Mouse (Mus musculus) limb, embryonic 13.5 days (tissue): ENCODE measurements around the gene Spock1. TPM values are rescaled to one million over a fixed set of nuclear protein-coding genes. Genes with fewer than 3 reads are reported as not detected.

ENCODE experiments used
- ATAC-seq: fragments of 200-750 bp; cut with Nextera tagmentation; 2 replicates; pipeline ENCODE4 v1.8.0; 2017; ENCODE audit warnings: low read depth, moderate number of reproducible peaks, moderate TSS enrichment; ENCODE audit not compliant: low FRiP score
- H3K27ac ChIP-seq: fragments of 300-500 bp; sonication (generic); 2 replicates; pipeline ENCODE4 v1.5.1; 2015; ENCODE audit warnings: inconsistent platforms, mild to moderate bottlenecking, moderate library complexity
- H3K27me3 ChIP-seq: fragments of 300-500 bp; sonication (generic); 2 replicates; pipeline ENCODE4 v1.6.1; 2015; ENCODE audit warnings: mild to moderate bottlenecking, inconsistent platforms
- H3K36me3 ChIP-seq: fragments of 300-500 bp; sonication (generic); 2 replicates; pipeline ENCODE4 v1.6.1; 2015; ENCODE audit warnings: inconsistent platforms, mild to moderate bottlenecking, moderate library complexity
- H3K4me1 ChIP-seq: fragments of 300-500 bp; sonication (generic); 2 replicates; pipeline ENCODE4 v1.6.1; 2015; ENCODE audit warnings: inconsistent platforms
- H3K4me2 ChIP-seq: fragments of 300-500 bp; sonication (generic); replicated peaks from 2 replicates; pipeline ENCODE4 v1.6.1; 2015; ENCODE audit warnings: inconsistent platforms, mild to moderate bottlenecking, moderate library complexity
- H3K4me3 ChIP-seq: fragments of 300-500 bp; sonication (generic); 2 replicates; pipeline ENCODE4 v1.5.1; 2015; ENCODE audit warnings: moderate library complexity, mild to moderate bottlenecking, inconsistent platforms
- H3K9ac ChIP-seq: fragments of 300-500 bp; sonication (generic); 2 replicates; pipeline ENCODE4 v1.6.1; 2015; ENCODE audit warnings: mild to moderate bottlenecking, inconsistent platforms
- H3K9me3 ChIP-seq: fragments of 300-500 bp; sonication (generic); 2 replicates; pipeline ENCODE4 v1.6.1; 2016; ENCODE audit warnings: inconsistent platforms
- WGBS: fragments of 180-500 bp; shearing (Covaris S2); methylation state at CpG from one replicate; pipeline ENCODE4 v1.1.7; 2015; 5-methylcytosine and 5-hydroxymethylcytosine counted together
- polyA plus RNA-seq: library from polyadenylated mRNA; unstranded; fragments of >200 nt; fragmentation: Nextera tagmentation; extraction: Ambion mirVana; gene quantifications from 2 replicates; pipeline ENCODE4 v1.2.1, GENCODE M21; 2015

The Spock1 gene
- polyA plus RNA-seq, 1 experiment from 2014 or later: 2.4 TPM

DNA sequence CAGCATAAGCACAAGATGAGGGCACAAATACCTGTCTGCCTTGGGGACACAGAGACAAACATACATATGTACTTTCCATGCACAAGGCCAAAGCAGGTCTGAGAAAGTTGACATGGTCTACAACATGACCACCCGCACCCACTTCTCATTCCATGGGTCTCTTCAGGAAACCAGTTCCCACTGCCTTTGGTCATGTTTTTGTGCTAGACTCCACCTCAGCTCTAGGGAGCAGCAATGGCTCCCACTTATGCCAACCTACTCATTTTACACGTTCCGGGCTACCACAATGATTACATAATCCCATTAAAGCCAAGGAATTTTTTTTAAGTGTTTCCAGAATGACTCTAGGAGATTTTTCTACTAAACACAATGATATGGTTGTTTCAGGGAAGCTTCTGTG lies 147.5 kb downstream of the Spock1 start:
- no peak overlapping the region for H3K4me3 ChIP-seq
- H3K27ac ChIP-seq: no peak overlapping the region
- WGBS: 66% methylated on average over 3 of the region's 3 CpGs
- no peak overlapping the region for H3K9ac ChIP-seq
- H3K27me3 ChIP-seq: no peaks in the 10 kb centered on the region
- H3K4me2 ChIP-seq: no peak overlapping the region
- no peaks in the 10 kb centered on the region for H3K9me3 ChIP-seq
- H3K36me3 ChIP-seq: no peaks in the 10 kb centered on the region
- peaks cover 18% of the 10 kb centered on the region for H3K4me1 ChIP-seq
- ATAC-seq: no peak

DNA sequence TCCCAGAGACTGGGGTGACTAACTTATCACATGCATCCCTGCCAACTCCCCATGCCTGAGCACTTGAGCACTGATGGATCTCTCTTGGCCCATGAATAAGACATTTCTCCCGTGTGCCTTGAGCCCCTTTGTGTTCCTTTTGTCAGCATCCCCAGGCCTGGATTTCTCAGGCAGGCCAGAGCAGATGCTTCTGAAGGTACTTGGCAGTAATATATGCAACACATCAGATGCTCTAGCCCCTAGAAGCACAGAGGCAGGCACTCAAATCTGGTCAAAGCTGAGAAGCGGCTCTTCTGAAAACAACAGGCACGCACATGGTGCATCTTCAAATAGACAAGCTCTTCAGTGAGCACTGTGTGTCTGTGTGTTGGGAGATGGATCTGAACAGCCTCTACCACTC lies 151.8 kb downstream of the Spock1 start:
- Histone ChIP-seq H3K27ac (no peak overlapping the region), H3K4me1 (peaks cover 18% of the 10 kb centered on the region), H3K9me3 (peaks cover 7% of the 10 kb centered on the region; the same call in 1 of the 2 replicates), H3K27me3 (no peaks in the 10 kb centered on the region), H3K9ac (no peak overlapping the region), H3K4me3 (no peak overlapping the region), H3K36me3 (no peaks in the 10 kb centered on the region), H3K4me2 (no peak overlapping the region)
- ATAC-seq: no peak
- 90% methylated on average over 3 of the region's 3 CpGs for WGBS

DNA sequence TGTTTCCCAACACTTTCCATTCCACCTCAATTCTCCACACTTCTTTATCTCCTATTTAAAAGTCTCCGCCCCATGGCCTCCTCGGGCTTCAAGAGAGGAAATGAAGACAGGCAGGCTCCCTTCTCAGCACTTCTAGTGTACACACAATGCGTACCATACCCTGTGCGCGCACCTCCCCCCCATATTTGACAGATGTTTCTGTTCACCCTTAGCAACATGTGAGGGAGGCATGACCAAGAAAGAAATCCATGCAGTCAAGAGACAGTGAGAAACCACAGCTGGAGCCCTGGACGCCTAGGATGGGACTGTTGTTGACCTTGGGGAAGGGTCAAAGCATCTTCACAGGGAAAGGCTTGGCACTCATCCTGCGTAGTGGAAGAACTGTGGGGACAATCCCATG lies 157.3 kb downstream of the Spock1 start:
- peaks cover 11% of the 10 kb centered on the region; the same call in 1 of the 2 replicates for H3K9me3 ChIP-seq
- H3K36me3 ChIP-seq: no peaks in the 10 kb centered on the region
- H3K4me1 ChIP-seq: no peaks in the 10 kb centered on the region
- H3K4me2 ChIP-seq: no peak overlapping the region
- no peak overlapping the region for H3K9ac ChIP-seq
- no peaks in the 10 kb centered on the region for H3K27me3 ChIP-seq
- no peak overlapping the region for H3K27ac ChIP-seq
- 73% methylated on average over 7 of the region's 7 CpGs for WGBS
- ATAC-seq: no peak
- no peak overlapping the region for H3K4me3 ChIP-seq

DNA sequence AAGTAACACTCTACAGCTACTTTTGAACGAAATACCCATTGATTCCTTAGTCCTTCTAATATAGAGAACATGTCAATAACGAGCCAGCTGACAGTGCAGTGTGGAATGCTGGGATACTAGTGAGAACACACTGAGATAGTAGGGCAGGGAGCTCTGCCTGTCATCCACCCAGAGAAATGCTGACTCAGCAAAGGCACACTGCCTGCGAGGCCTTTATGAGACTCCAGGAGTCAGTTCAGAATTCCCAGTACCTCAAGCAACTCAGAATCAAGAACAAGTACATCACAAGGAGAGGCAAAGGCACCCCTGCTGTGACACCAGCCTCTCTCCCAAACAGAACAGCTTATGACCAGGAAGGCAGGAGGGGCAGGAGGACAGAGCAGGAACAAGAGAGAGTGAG lies 163.5 kb downstream of the Spock1 start:
- no peak for ATAC-seq
- Histone ChIP-seq H3K9me3 (0 out of 2 replicates have a peak, but pooled peaks cover 5% of the 10 kb centered on the region), H3K4me1 (peaks cover 32% of the 10 kb centered on the region), H3K4me2 (no peak overlapping the region), H3K9ac (no peak overlapping the region), H3K4me3 (no peak overlapping the region), H3K27ac (no peak overlapping the region), H3K27me3 (0 out of 2 replicates have a peak, but pooled peaks cover 7% of the 10 kb centered on the region), H3K36me3 (no peaks in the 10 kb centered on the region)
- WGBS: 76% methylated on average over 3 of the region's 3 CpGs

DNA sequence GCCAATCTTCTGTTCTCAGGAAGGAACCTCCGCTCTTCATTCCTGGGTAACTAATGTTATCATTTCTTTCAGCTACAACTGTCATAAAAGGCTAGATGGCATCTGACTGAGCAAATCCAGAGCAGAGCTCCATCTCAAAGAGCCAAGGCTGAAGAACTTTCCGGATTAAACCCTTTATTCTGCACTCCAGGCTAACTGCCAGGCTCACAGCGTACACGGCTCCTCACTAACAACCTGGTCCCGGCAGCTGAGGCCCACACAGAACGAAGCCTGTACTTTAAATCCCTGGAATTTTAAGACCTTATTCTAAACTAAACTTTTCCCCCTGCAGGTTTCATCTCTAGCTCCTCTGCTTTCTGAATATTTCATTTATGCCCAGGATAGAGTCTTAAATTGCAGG lies 166.9 kb downstream of the Spock1 start:
- H3K4me3 ChIP-seq: no peak overlapping the region
- no peak for ATAC-seq
- no peak overlapping the region for H3K27ac ChIP-seq
- peaks cover 9% of the 10 kb centered on the region; the same call in 1 of the 2 replicates for H3K27me3 ChIP-seq
- H3K9ac ChIP-seq: no peak overlapping the region
- H3K36me3 ChIP-seq: no peaks in the 10 kb centered on the region
- H3K4me2 ChIP-seq: 0 out of 2 replicates have a peak overlapping the region, but pooled peaks have one; percentile 5
- H3K9me3 ChIP-seq: no peaks in the 10 kb centered on the region
- WGBS: 40% methylated on average over 6 of the region's 6 CpGs
- H3K4me1 ChIP-seq: peaks cover 48% of the 10 kb centered on the region

DNA sequence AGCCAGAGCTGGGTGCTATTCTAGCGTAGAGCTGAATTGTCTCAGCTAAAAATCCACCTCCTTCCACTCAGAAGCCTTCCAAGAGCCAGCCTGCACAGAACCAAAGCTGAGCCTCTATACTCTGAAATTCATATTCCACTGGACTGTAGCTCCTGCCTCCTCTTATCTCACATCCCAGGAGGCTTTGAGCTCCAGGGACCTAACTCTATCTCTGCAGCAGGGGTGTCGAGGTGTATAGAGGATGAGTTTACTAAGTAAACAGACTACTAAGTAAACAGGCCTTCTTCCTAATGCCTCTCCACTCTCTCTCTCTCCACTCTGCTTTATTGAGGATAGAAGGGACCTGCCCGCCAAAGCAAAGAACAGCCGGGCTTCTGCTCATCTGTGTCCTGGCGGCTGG lies 167.7 kb downstream of the Spock1 start:
- Histone ChIP-seq H3K4me3 (no peak overlapping the region), H3K9me3 (no peaks in the 10 kb centered on the region), H3K36me3 (no peaks in the 10 kb centered on the region), H3K4me1 (peaks cover 55% of the 10 kb centered on the region), H3K27me3 (peaks cover 9% of the 10 kb centered on the region; the same call in 1 of the 2 replicates), H3K9ac (no peak overlapping the region), H3K4me2 (no peak overlapping the region), H3K27ac (no peak overlapping the region)
- 49% methylated on average over 5 of the region's 5 CpGs for WGBS
- ATAC-seq: no peak

DNA sequence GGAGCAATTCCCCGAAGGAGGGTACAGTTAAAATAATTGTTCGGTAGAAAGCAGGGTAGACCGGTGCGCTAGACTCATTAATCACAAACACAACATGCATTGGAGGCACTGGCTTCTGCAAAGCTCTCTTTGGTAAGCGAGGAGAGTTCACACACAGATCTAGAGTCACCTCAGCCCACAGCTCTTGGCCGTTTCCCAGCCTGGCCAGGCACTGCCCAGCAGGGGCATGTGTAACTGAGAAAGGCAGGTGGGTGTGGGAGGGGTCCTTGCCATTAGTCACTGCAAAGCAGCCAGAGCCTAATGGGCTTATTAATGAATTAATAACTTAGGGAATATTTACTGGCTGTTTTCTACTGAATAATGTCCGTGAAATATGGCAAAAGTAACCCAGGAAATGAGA lies 172.1 kb downstream of the Spock1 start:
- Histone ChIP-seq H3K27ac (no peak overlapping the region), H3K9me3 (no peaks in the 10 kb centered on the region), H3K4me3 (no peak overlapping the region), H3K4me2 (no peak overlapping the region; the same call in 1 of the 2 replicates), H3K27me3 (peaks cover 6% of the 10 kb centered on the region; the same call in 1 of the 2 replicates), H3K9ac (no peak overlapping the region), H3K36me3 (no peaks in the 10 kb centered on the region), H3K4me1 (peaks cover 38% of the 10 kb centered on the region)
- ATAC-seq: no peak
- WGBS: 20% methylated on average over 7 of the region's 7 CpGs

DNA sequence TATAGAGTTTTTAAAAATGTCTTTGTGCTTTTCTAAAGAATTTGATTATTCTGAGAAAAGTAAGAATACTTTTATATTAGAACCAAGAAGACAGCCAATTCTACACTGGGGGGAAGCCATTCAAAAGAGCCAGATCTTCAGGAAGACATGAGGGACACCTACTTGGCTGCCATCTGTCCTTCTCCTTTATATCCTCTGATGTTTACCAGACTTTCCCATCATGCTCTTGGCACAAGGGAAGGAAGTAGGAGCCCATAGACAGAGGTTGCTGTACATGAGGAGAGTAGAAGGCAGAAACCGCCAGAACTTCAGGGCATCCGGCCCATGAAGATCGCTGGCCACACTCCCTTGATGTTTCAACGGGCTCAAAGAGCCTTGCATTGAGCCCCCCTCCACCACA lies 173.6 kb downstream of the Spock1 start:
- no peak for ATAC-seq

DNA sequence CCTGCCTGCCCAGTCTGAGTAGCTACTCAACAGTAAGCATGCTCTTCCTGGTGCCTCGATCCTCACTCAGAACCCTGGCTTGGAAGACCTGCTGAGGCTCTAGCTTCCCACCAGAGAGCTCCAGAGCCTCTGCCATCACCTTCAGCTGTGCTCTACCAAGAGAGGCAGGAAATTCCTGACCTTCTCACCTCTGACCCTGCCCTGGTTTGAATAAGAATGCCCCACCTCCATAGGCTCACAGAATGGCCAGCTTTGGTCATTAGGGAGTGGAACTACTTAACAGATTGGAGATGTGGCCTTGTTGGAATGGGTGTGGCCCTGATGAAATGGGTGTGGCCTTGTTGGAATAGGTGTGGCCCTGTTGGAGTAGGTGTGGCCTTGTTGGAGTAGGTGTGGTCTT lies 174.6 kb downstream of the Spock1 start:
- Histone ChIP-seq H3K27me3 (0 out of 2 replicates have a peak, but pooled peaks cover 1% of the 10 kb centered on the region), H3K4me1 (peaks cover 25% of the 10 kb centered on the region), H3K36me3 (no peaks in the 10 kb centered on the region), H3K4me2 (no peak overlapping the region), H3K4me3 (no peak overlapping the region), H3K9me3 (no peaks in the 10 kb centered on the region), H3K9ac (no peak overlapping the region), H3K27ac (no peak overlapping the region)
- ATAC-seq: no peak
- 82% methylated on average over 1 of the region's 1 CpGs for WGBS

More for the DNA sequence above, 173.6 kb downstream of the Spock1 start:
- no peak overlapping the region for H3K4me2 ChIP-seq
- H3K36me3 ChIP-seq: no peaks in the 10 kb centered on the region
- H3K27ac ChIP-seq: no peak overlapping the region
- H3K9ac ChIP-seq: no peak overlapping the region
- no peaks in the 10 kb centered on the region for H3K9me3 ChIP-seq
- 91% methylated on average over 4 of the region's 4 CpGs for WGBS
- H3K4me1 ChIP-seq: peaks cover 25% of the 10 kb centered on the region
- H3K4me3 ChIP-seq: no peak overlapping the region
- peaks cover 2% of the 10 kb centered on the region; the same call in 1 of the 2 replicates for H3K27me3 ChIP-seq

DNA sequence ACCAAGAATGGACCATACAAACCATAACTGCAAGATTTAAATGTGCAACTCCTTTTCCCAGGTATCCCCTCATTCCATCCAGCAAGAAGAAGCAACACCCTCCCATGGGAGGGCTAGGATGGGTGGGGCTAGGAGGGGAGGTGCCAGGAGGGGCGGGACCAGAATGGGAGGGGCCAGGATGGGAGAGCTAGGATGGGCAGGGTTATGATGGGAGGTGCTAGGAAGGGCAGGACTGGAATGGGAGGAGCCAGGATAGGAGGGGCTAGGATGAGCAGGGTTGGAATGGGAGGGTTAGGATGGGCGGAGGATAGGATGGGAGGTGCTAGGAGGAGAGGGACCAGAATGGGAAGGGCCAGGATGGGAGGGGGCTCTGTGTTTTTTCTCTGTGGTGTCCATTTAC lies 175.9 kb downstream of the Spock1 start:
- H3K4me1 ChIP-seq: peaks cover 20% of the 10 kb centered on the region
- H3K36me3 ChIP-seq: no peaks in the 10 kb centered on the region
- no peak overlapping the region for H3K27ac ChIP-seq
- H3K9ac ChIP-seq: no peak overlapping the region
- no peaks in the 10 kb centered on the region for H3K9me3 ChIP-seq
- H3K4me3 ChIP-seq: no peak overlapping the region
- ATAC-seq: no peak
- 55% methylated on average over 2 of the region's 2 CpGs for WGBS
- no peak overlapping the region for H3K4me2 ChIP-seq
- H3K27me3 ChIP-seq: no peaks in the 10 kb centered on the region

DNA sequence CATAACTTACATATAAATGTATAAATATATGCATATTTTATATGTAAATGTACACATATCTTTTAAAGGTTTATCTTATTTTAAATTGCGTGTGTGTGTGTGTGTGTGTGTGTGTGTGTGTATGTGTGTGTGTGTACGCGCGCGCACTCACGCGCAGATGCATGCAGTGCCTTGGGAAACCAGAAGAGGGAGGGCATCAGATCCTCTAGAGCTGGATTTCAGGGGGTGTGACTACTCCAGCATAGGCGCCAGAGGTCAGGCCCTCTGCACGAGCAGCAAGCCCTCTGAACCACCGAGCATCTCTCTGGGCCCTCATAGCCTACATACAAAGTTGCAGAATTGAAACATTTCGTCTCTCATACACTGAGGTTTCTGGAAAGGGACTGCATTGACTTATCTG lies 180.4 kb downstream of the Spock1 start:
- Histone ChIP-seq H3K27ac (no peak overlapping the region), H3K4me3 (no peak overlapping the region), H3K9ac (no peak overlapping the region), H3K9me3 (no peaks in the 10 kb centered on the region), H3K4me2 (no peak overlapping the region), H3K4me1 (no peaks in the 10 kb centered on the region), H3K36me3 (no peaks in the 10 kb centered on the region), H3K27me3 (0 out of 2 replicates have a peak, but pooled peaks cover 3% of the 10 kb centered on the region)
- 94% methylated on average over 11 of the region's 11 CpGs for WGBS
- ATAC-seq: no peak

DNA sequence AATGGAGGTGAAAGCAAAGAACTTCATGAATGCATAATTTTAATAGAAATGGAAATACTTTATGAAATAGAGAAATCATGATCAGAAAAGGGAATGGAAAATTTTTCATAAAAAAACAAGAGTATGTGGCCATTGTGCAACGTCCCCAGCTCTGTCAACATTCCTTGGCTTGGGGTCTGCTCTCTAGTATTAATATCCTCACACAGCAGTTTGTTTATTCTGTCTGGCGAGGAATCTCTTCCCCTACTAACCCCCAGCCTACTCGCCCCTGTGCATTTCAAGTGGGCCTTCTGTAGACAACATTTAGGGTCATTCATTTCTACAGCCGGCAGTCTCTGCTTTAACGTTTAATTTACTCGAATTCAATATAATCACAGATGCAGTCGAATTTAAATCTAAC lies 181.5 kb downstream of the Spock1 start:
- H3K36me3 ChIP-seq: no peaks in the 10 kb centered on the region
- ATAC-seq: no peak
- WGBS: 87% methylated on average over 7 of the region's 7 CpGs

DNA sequence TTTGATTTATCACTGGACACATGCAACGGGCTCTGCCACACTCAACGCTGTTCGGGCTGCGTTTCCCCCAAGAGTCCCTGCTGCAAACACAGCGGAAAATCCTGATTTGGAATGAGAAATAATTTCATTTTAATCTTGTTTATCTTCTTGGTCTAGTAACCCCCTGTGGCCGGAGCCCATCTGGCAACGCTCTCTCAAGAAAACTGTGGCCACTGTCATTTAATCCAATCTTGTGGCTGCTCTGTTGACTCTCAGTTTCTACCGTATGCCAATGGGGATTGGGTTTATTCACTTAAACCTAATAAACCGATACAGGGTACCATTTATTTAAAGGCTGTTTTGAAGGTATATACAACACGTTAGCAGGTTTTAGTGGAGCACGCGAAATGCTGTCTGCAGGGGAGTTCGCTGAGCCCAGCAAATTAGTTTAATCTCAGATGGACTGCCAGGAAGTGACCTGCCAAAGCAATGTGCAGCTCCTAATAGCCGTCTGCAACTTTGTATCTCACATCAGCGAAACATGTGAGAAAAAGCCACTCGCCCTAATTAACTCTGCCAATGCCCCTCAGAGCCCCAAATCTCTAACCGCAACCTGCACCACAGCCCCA lies 185.7 kb downstream of the Spock1 start:
- H3K9ac ChIP-seq: no peak overlapping the region
- H3K4me1 ChIP-seq: peaks cover 9% of the 10 kb centered on the region
- ATAC-seq: no peak
- no peaks in the 10 kb centered on the region for H3K36me3 ChIP-seq
- no peak overlapping the region for H3K27ac ChIP-seq
- no peak overlapping the region for H3K4me2 ChIP-seq
- H3K9me3 ChIP-seq: no peaks in the 10 kb centered on the region
- H3K27me3 ChIP-seq: 0 out of 2 replicates have a peak, but pooled peaks cover 3% of the 10 kb centered on the region
- no peak overlapping the region for H3K4me3 ChIP-seq
- 44% methylated on average over 17 of the region's 17 CpGs for WGBS

More for the DNA sequence above, 181.5 kb downstream of the Spock1 start:
- H3K9ac ChIP-seq: no peak overlapping the region
- H3K9me3 ChIP-seq: no peaks in the 10 kb centered on the region
- 0 out of 2 replicates have a peak, but pooled peaks cover 3% of the 10 kb centered on the region for H3K27me3 ChIP-seq
- no peak overlapping the region for H3K27ac ChIP-seq
- no peak overlapping the region for H3K4me2 ChIP-seq
- peaks cover 3% of the 10 kb centered on the region for H3K4me1 ChIP-seq
- no peak overlapping the region for H3K4me3 ChIP-seq
